In genomic region chr3:148832001-148832400, GRCm38 (mm10) we compare ENCODE assay signal across 24 mouse cellular contexts.
DNase-seq lines count a peak whose midpoint lies in the region; ATAC-seq and TF ChIP-seq lines count a peak whose summit lies in the region.
"Had no signal": no experiment of that assay in that cellular context is flagged by ENCODE, and none has a peak within 500 bp of the region (broad histone marks: within the 10 kb centered on the region; RNA-seq: fewer than 3 reads in every experiment).

No protein-coding gene starts in this region.

- WGBS in hindbrain, embryonic 13.5 days: 57% methylated on average over 4 of the region's 4 CpGs
- 87% methylated on average over 4 of the region's 4 CpGs for WGBS in hindbrain, embryonic 10.5 days
- 48% methylated on average over 4 of the region's 4 CpGs for WGBS in midbrain, embryonic 14.5 days
- 83% methylated on average over 4 of the region's 4 CpGs for WGBS in midbrain, embryonic 11.5 days
- WGBS in thymus, adult 2 months: 88% methylated on average over 4 of the region's 4 CpGs

- peaks cover 12% of the 10 kb centered on the region; the same call in 1 of the 2 replicates for H3K4me1 ChIP-seq in hindbrain, embryonic 13.5 days (replicated peaks)
- H3K4me1 ChIP-seq in hindbrain, embryonic 10.5 days (replicated peaks): no peaks in the 10 kb centered on the region
- H3K4me1 ChIP-seq in midbrain, embryonic 14.5 days (ENCODE audit: control insufficient read depth, insufficient read depth, low read length): no peaks in the 10 kb centered on the region
- H3K4me1 ChIP-seq in midbrain, embryonic 11.5 days (ENCODE audit: control insufficient read depth, insufficient read depth, low read length): no peaks in the 10 kb centered on the region
- no peaks in the 10 kb centered on the region for H3K4me1 ChIP-seq in thymus, adult 2 months (replicated peaks; ENCODE audit: control insufficient read depth, insufficient read depth, low read length)
- H3K4me1 ChIP-seq: limb, embryonic 12.5 days; liver, embryonic 12.5 days had no signal

- no peak for TF ChIP-seq POLR2A in thymus, adult 2 months (IDR thresholded peaks at IDR 0.05; ENCODE audit: control insufficient read depth, extremely low read depth, insufficient read depth, low read length, poor library complexity)

- peak; percentile 9 to 15 for DNase-seq in cerebellum, postnatal 10 days
- no peak for DNase-seq in hindbrain, embryonic 10.5 days (ENCODE audit: low spot score)
- peak; percentile 58 for DNase-seq in midbrain, embryonic 14.5 days
- DNase-seq in midbrain, embryonic 11.5 days (ENCODE audit: low spot score, missing footprints): no peak
- peak; percentile 77 for DNase-seq in retina, postnatal 1 day
- no peak for DNase-seq in thymus, adult 2 months
- DNase-seq: adrenal gland, adult 2 months; adrenal gland, postnatal 36 days; cerebellum, adult 8-10 months; cerebellum, postnatal 36 days; heart, postnatal 14 days; kidney, postnatal 14 days; liver, postnatal 0 days; lung, postnatal 36 days; right cerebral cortex, postnatal 14 days had no signal

- no peak overlapping the region for H3K4me2 ChIP-seq in hindbrain, embryonic 13.5 days
- H3K4me2 ChIP-seq in midbrain, embryonic 14.5 days (ENCODE audit: low read length): no peak overlapping the region
- no peak overlapping the region for H3K4me2 ChIP-seq in midbrain, embryonic 11.5 days
- H3K4me2 ChIP-seq: limb, embryonic 12.5 days; liver, embryonic 12.5 days had no signal

- H3K36me3 ChIP-seq in hindbrain, embryonic 13.5 days: peaks cover 42% of the 10 kb centered on the region
- peaks cover 90% of the 10 kb centered on the region for H3K36me3 ChIP-seq in hindbrain, embryonic 10.5 days
- peaks cover 49% of the 10 kb centered on the region for H3K36me3 ChIP-seq in midbrain, embryonic 14.5 days (ENCODE audit: control insufficient read depth, insufficient read depth, low read length)
- H3K36me3 ChIP-seq in midbrain, embryonic 11.5 days (ENCODE audit: control insufficient read depth, insufficient read depth, low read length): peaks cover 18% of the 10 kb centered on the region
- H3K36me3 ChIP-seq in thymus, adult 2 months (ENCODE audit: control insufficient read depth, insufficient read depth, low read length): no peaks in the 10 kb centered on the region

- no peak for ATAC-seq in cerebellum, adult (ENCODE audit: insufficient number of reproducible peaks, low FRiP score, low TSS enrichment)
- no peak for ATAC-seq in hindbrain, embryonic 13.5 days (ENCODE audit: low FRiP score)
- ATAC-seq in midbrain, embryonic 14.5 days (ENCODE audit: low FRiP score, low TSS enrichment): peak; percentile 64; the same call in 1 of the 2 replicates
- no peak for ATAC-seq in midbrain, embryonic 11.5 days (ENCODE audit: low FRiP score)
- ATAC-seq: activated CD4-positive, CD25-positive, alpha-beta regulatory T cell, adult 4 months; forebrain, embryonic 16.5 days; intestine, postnatal 0 days; liver, embryonic 12.5 days; liver, postnatal 0 days had no signal

- peak overlapping the region; percentile 49; the same call in 1 of the 2 replicates for H3K27ac ChIP-seq in hindbrain, embryonic 13.5 days
- H3K27ac ChIP-seq in hindbrain, embryonic 10.5 days: no peak overlapping the region
- H3K27ac ChIP-seq in midbrain, embryonic 14.5 days (replicated peaks; ENCODE audit: low read depth, low read length): peak overlapping the region; percentile 47; the same call in 1 of the 2 replicates
- no peak overlapping the region for H3K27ac ChIP-seq in midbrain, embryonic 11.5 days (ENCODE audit: low read depth, low read length)
- H3K27ac ChIP-seq in thymus, adult 2 months (ENCODE audit: control insufficient read depth, insufficient read depth, low read length): no peak overlapping the region
- H3K27ac ChIP-seq: left cerebral cortex, adult 2 months; limb, embryonic 12.5 days; liver, embryonic 12.5 days had no signal

- H3K9ac ChIP-seq in hindbrain, embryonic 13.5 days: no peak overlapping the region
- H3K9ac ChIP-seq in midbrain, embryonic 14.5 days (replicated peaks; ENCODE audit: low read length): no peak overlapping the region
- no peak overlapping the region for H3K9ac ChIP-seq in midbrain, embryonic 11.5 days (ENCODE audit: low read length)
- H3K9ac ChIP-seq: limb, embryonic 12.5 days; liver, embryonic 12.5 days; liver, postnatal 0 days had no signal

- TF ChIP-seq CTCF in thymus, adult 2 months (IDR thresholded peaks at IDR 0.05; ENCODE audit: borderline replicate concordance, control insufficient read depth, extremely low read depth, insufficient read depth, low read length, poor library complexity): no peak

- no peaks in the 10 kb centered on the region for H3K27me3 ChIP-seq in hindbrain, embryonic 13.5 days
- H3K27me3 ChIP-seq in hindbrain, embryonic 10.5 days (ENCODE audit: insufficient read depth, poor library complexity, severe bottlenecking): no peaks in the 10 kb centered on the region
- H3K27me3 ChIP-seq in midbrain, embryonic 14.5 days (ENCODE audit: control insufficient read depth, insufficient read depth, low read length): no peaks in the 10 kb centered on the region
- H3K27me3 ChIP-seq in midbrain, embryonic 11.5 days (ENCODE audit: control insufficient read depth, insufficient read depth, low read length): no peaks in the 10 kb centered on the region
- H3K27me3 ChIP-seq in thymus, adult 2 months (ENCODE audit: control insufficient read depth, insufficient read depth, low read length): no peaks in the 10 kb centered on the region
- H3K27me3 ChIP-seq: CH12.LX; limb, embryonic 12.5 days; liver, embryonic 12.5 days had no signal

- H3K4me3 ChIP-seq in hindbrain, embryonic 13.5 days: no peak overlapping the region
- H3K4me3 ChIP-seq in hindbrain, embryonic 10.5 days: no peak overlapping the region
- no peak overlapping the region for H3K4me3 ChIP-seq in midbrain, embryonic 14.5 days (replicated peaks; ENCODE audit: low read depth, low read length)
- no peak overlapping the region for H3K4me3 ChIP-seq in midbrain, embryonic 11.5 days (ENCODE audit: low read depth, low read length)
- H3K4me3 ChIP-seq in thymus, adult 2 months (ENCODE audit: control insufficient read depth, insufficient read depth, low read length): no peak overlapping the region
- H3K4me3 ChIP-seq: left cerebral cortex, adult 2 months; limb, embryonic 12.5 days; liver, embryonic 12.5 days had no signal

- no peaks in the 10 kb centered on the region for H3K9me3 ChIP-seq in hindbrain, embryonic 13.5 days
- H3K9me3 ChIP-seq in hindbrain, embryonic 10.5 days: no peaks in the 10 kb centered on the region
- H3K9me3 ChIP-seq in midbrain, embryonic 14.5 days (ENCODE audit: control insufficient read depth, low read length): no peaks in the 10 kb centered on the region
- no peaks in the 10 kb centered on the region for H3K9me3 ChIP-seq in midbrain, embryonic 11.5 days (ENCODE audit: control insufficient read depth, low read length)
- H3K9me3 ChIP-seq: limb, embryonic 12.5 days; liver, embryonic 12.5 days had no signal

Comparison
In these comparisons a context has a peak if more than half of its experiments do, and no peak if none do; other contexts are left out.
1. DNase-seq: peak in cerebellum, postnatal 10 days (2 of 2), midbrain, embryonic 14.5 days (single experiment) and retina, postnatal 1 day (single experiment); none in hindbrain, embryonic 10.5 days (single experiment), midbrain, embryonic 11.5 days (single experiment) and thymus, adult 2 months (single experiment).
2. H3K27ac ChIP-seq: peak in hindbrain, embryonic 13.5 days (single experiment) and midbrain, embryonic 14.5 days (single experiment); none in hindbrain, embryonic 10.5 days (single experiment), midbrain, embryonic 11.5 days (single experiment) and thymus, adult 2 months (single experiment).